In genomic region chr1:170186531-170186930, GRCm38 (mm10) we compare ENCODE assay signal across 39 mouse cellular contexts. TPM values are rescaled to one million over a fixed set of nuclear protein-coding genes. Genes with fewer than 3 reads are reported as not detected.
A peak's percentile ranks its signal among the peaks of the same experiment; 100 is the strongest.
DNase-seq lines count a peak whose midpoint lies in the region; TF ChIP-seq lines count a peak whose summit lies in the region.
"Had no signal": no experiment of that assay in that cellular context is flagged by ENCODE, and none has a peak within 500 bp of the region (broad histone marks: within the 10 kb centered on the region; RNA-seq: fewer than 3 reads in every experiment).

No protein-coding gene starts in this region.

- no peak for TF ChIP-seq CTCF in cortical plate, adult 2 months (IDR thresholded peaks at IDR 0.05; ENCODE audit: extremely low read depth, insufficient read depth, low read length)

- H3K4me1 ChIP-seq in heart, embryonic 10.5 days, result peaks cover 4% of the 10 kb centered on the region; the same call in 1 of the 2 replicates
- peaks cover 5% of the 10 kb centered on the region for H3K4me1 ChIP-seq in cortical plate, adult 2 months (ENCODE audit: control insufficient read depth, insufficient read depth, low read length)
- H3K4me1 ChIP-seq: forebrain, embryonic 13.5 days; neural tube, embryonic 15.5 days had no signal

- TF ChIP-seq POLR2A in cortical plate, adult 2 months (IDR thresholded peaks at IDR 0.05; ENCODE audit: extremely low read depth, insufficient read depth, low read length), result no peak

- H3K36me3 ChIP-seq in heart, embryonic 10.5 days, result no peaks in the 10 kb centered on the region

- intact Hi-C loops in left cerebral cortex, postnatal 25 days (cut with DNase I), result no loop called here

- H3K27ac ChIP-seq in heart, embryonic 10.5 days, result no peak overlapping the region
- H3K27ac ChIP-seq in cortical plate, adult 2 months (ENCODE audit: insufficient read depth, low read length), result peak overlapping the region; percentile 83
- H3K27ac ChIP-seq: forebrain, embryonic 13.5 days; gastrocnemius, adult 2 months; heart, adult 2 months; heart, embryonic 13.5 days; hindbrain, embryonic 14.5 days; liver, embryonic 14.5 days; macrophage; neural tube, embryonic 15.5 days; stomach, postnatal 0 days had no signal

- no peaks in the 10 kb centered on the region for H3K9me3 ChIP-seq in heart, embryonic 10.5 days
- H3K9me3 ChIP-seq: forebrain, embryonic 13.5 days; heart, embryonic 13.5 days; neural tube, embryonic 15.5 days had no signal

- peak; percentile 50 for DNase-seq in heart, embryonic 10.5 days (ENCODE audit: low spot score)
- no peak for DNase-seq in heart, adult 18-20 months
- peak; percentile 37 to 79 for DNase-seq in left cerebral cortex, postnatal 25 days (ENCODE audit: low spot score in 2 of 2)
- DNase-seq in left cerebral cortex, adult 18-20 months (ENCODE audit: low spot score in 2 of 2), result no peak
- DNase-seq in brain, adult 2 months (ENCODE audit: low read depth, low spot score), result peak; percentile 84
- DNase-seq in T-cell, adult 2 months (ENCODE audit: low spot score), result no peak
- DNase-seq: adrenal gland, adult 2 months; adrenal gland, postnatal 36 days; B cell, adult 2 months; cerebellum, adult 2 months; cerebellum, postnatal 14 days; gastrocnemius, adult 2 months; gastrocnemius, postnatal 36 days; heart, adult 2 months; heart, postnatal 10 days; kidney, postnatal 14 days; layer of hippocampus, postnatal 36 days; liver; lung, adult 2 months; lung, postnatal 10 days; midbrain, embryonic 14.5 days; spleen, adult 18-20 months; thymus, postnatal 4 days had no signal

- no peaks in the 10 kb centered on the region for H3K27me3 ChIP-seq in heart, embryonic 10.5 days (ENCODE audit: insufficient read depth, poor library complexity, severe bottlenecking)
- H3K27me3 ChIP-seq: forebrain, embryonic 13.5 days; heart, embryonic 13.5 days; neural tube, embryonic 15.5 days had no signal

- no peak overlapping the region for H3K4me3 ChIP-seq in heart, embryonic 10.5 days
- no peak overlapping the region for H3K4me3 ChIP-seq in cortical plate, adult 2 months (ENCODE audit: insufficient read depth, low read length)
- H3K4me3 ChIP-seq: forebrain, embryonic 13.5 days; gastrocnemius, adult 2 months; heart, adult 2 months; heart, embryonic 13.5 days; neural tube, embryonic 15.5 days had no signal

- WGBS in heart, embryonic 10.5 days, result 74% methylated on average over 5 of the region's 5 CpGs

RNA-seq across cellular contexts. Expression of gene Uap1, which starts 11.8 kb away (rescaled TPM):
- polyA plus RNA-seq in heart, embryonic 10.5 days (2016; fragmentation: Nextera tagmentation; extraction: Ambion mirVana), result 63.0 and 67.4 TPM in 2 replicates
- 10 to 100 TPM; 45.5 to 50.7 TPM for total RNA-seq in heart, adult 18-20 months (2021)
- 10 to 100 TPM; 62.3 to 65.9 TPM for total RNA-seq in left cerebral cortex, postnatal 25 days (2021)
- 10 to 100 TPM; 60.6 to 69.4 TPM for total RNA-seq in left cerebral cortex, adult 18-20 months (2021)
- polyA plus RNA-seq in cortical plate, adult 2 months (2012; rRNA removed), result 51.8 and 54.1 TPM in 2 replicates

RNA-seq across cellular contexts. Expression of gene Uhmk1, which starts 28.7 kb away (rescaled TPM):
- polyA plus RNA-seq in heart, embryonic 10.5 days (2016; fragmentation: Nextera tagmentation; extraction: Ambion mirVana), result 8.6 and 10.5 TPM in 2 replicates
- 10 to 100 TPM; 25.5 to 26.0 TPM for total RNA-seq in heart, adult 18-20 months (2021)
- total RNA-seq in left cerebral cortex, postnatal 25 days (2021), result 100 to 1,000 TPM; 146 TPM
- total RNA-seq in left cerebral cortex, adult 18-20 months (2021), result 100 to 1,000 TPM; 139 to 148 TPM
- 77.4 and 83.4 TPM in 2 replicates for polyA plus RNA-seq in cortical plate, adult 2 months (2012; rRNA removed)

RNA-seq across cellular contexts. Expression of gene Sh2d1b2, which starts 46.0 kb away (rescaled TPM):
- polyA plus RNA-seq in heart, embryonic 10.5 days (2016; fragmentation: Nextera tagmentation; extraction: Ambion mirVana), result not detected in 2 replicates
- total RNA-seq in heart, adult 18-20 months (2021), result not detected
- not detected for total RNA-seq in left cerebral cortex, postnatal 25 days (2021)
- total RNA-seq in left cerebral cortex, adult 18-20 months (2021), result not detected
- polyA plus RNA-seq in cortical plate, adult 2 months (2012; rRNA removed), result not detected in 2 replicates
- total RNA-seq: adrenal gland, adult 2 months; adrenal gland, postnatal 36 days; gastrocnemius, adult 2 months; gastrocnemius, postnatal 36 days; heart, adult 2 months; heart, postnatal 10 days; hematopoietic stem cell, adult 5-6 weeks; layer of hippocampus, postnatal 36 days; megakaryocyte-erythroid progenitor cell, adult 5-6 weeks had no signal
- polyA plus RNA-seq: activated CD4-positive, CD25-positive, alpha-beta regulatory T cell, adult 4 months; adrenal gland, adult 2 months; cerebellum, adult 2 months; embryonic facial prominence, embryonic 11.5 days; forebrain, embryonic 13.5 days; heart, adult 2 months; heart, embryonic 13.5 days; hindbrain, embryonic 14.5 days; intestine, postnatal 0 days; kidney, embryonic 14.5 days; limb, embryonic 11.5 days; liver, embryonic 14.5 days; lung, adult 2 months; macrophage; midbrain, embryonic 14.5 days; neural tube, embryonic 15.5 days; stomach, postnatal 0 days; thymus, postnatal 0 days had no signal

Comparison
In these comparisons a context has a peak if more than half of its experiments do, and no peak if none do; other contexts are left out.
1. DNase-seq: peak in heart, embryonic 10.5 days (single experiment), left cerebral cortex, postnatal 25 days (2 of 2) and brain, adult 2 months (single experiment); none in heart, adult 18-20 months (0 of 2), left cerebral cortex, adult 18-20 months (0 of 2) and T-cell, adult 2 months (single experiment).
2. RNA of gene Uhmk1, which starts 28.7 kb away (total RNA-seq): 139 to 148 TPM in left cerebral cortex, adult 18-20 months and 146 TPM in left cerebral cortex, postnatal 25 days; 25.5 to 26.0 TPM in heart, adult 18-20 months; every median in the first group is over 4 times any median in the second.